Mouse (Mus musculus) adrenal gland, postnatal 25 days (tissue): Measurements from ENCODE around the gene Col8a1. TPM values are rescaled to one million over a fixed set of nuclear protein-coding genes. Genes with fewer than 3 reads are reported as not detected.

Experiments
- DNase-seq: peaks from one replicate; pipeline ENCODE4 v3.0.0; 2021; ENCODE audit warnings: mixed read lengths
- total RNA-seq: library from RNA; stranded (reverse); gene quantifications from 2 replicates; pipeline ENCODE4 v1.2.3, GENCODE M21; 2021

The Col8a1 gene
- total RNA-seq, 1 experiment from 2014 or later = 2.9 TPM

DNA sequence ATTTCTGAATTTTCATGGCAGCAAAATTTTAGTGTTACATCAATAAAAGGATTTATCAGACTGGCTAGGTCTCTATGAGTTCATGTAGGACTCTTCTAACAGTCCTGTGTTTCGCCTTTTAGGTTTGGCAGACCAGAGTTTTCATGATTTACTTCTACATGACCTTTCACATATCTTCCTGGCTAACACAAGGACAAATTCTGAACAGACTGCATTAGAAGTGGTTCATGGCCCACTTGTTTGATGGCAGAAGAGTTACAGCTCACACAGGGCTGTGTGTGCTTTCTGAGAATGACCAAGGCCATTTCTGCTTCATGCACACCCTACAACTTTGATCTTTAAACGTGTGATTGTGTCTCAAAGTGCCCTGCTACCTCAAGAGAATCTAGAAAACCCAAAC is 82.3 kb downstream of the Col8a1 start:
- DNase-seq = no peak

GRCm38 (mm10) chr16:57671637-57672036 is 82.9 kb downstream of the Col8a1 start:
- DNase-seq = no peak

GRCm38 (mm10) chr16:57669348-57669747 is 85.2 kb downstream of the Col8a1 start:
- DNase-seq = no peak

DNA sequence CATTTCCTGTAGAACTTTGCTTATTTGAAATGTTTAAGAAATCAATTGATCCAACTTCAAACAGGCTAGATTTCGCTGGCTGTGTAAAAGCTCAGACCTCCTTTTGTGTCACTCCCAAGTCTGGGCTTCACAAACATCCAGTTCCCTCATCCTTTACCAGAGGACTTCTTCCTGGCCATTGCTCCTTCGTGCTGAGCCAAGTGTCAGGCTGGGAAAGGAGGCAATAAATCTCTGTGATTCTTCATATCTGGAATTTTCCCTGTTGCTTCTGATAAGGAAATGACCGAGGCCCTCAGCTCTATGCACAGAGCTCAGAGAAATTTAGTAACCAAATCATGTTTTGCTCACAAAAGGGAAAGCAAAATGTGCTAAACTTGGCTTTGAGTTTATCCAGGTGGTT is 91.9 kb downstream of the Col8a1 start:
- DNase-seq = no peak

DNA sequence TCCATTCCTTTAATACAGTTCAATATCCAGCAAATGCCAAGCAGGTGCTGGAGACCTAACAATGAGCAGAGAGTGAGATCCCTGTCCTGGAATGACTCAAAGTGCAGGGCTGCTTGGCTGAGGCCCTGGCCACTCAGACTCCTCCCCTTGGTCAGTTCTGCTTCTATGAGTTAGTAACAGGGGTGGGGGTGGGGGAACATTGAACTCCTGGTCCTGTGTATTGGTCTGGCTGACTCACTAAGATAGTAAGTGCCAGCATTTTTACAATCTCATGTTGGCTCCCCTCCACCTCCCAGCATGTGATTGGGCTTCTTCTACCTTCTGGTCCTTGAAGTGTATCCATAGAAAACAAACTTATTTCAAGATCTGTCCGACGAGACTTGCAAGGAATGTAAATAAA is 104.6 kb downstream of the Col8a1 start:
- DNase-seq = peak; percentile 37

DNA sequence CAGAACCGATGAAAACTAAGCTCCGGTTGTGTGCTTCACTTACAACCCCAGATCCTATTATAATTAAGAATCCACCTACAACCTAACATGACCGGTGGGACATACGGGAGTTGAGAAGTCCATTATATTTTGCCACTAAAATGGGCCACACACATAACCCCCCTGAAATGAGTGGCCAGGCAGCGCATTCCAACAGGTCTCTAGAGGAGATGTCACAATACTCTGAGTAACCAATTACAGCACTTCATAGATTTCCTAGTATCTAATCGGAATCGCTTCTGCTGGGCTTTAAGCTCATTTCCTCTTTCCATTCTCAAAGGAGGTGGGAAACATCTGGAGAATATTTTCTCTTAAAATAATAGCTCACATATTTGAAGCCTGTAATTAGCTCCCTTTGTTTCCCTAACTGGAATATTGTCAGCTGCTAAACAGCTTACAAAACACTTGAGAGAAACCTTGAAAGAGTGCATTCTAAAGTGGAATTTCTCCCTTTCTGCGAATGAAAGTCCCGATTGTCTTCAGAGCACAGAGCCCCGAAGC is 113.1 kb downstream of the Col8a1 start:
- DNase-seq = no peak

GRCm38 (mm10) chr16:57634766-57635165 is 119.8 kb downstream of the Col8a1 start:
- no peak for DNase-seq

DNA sequence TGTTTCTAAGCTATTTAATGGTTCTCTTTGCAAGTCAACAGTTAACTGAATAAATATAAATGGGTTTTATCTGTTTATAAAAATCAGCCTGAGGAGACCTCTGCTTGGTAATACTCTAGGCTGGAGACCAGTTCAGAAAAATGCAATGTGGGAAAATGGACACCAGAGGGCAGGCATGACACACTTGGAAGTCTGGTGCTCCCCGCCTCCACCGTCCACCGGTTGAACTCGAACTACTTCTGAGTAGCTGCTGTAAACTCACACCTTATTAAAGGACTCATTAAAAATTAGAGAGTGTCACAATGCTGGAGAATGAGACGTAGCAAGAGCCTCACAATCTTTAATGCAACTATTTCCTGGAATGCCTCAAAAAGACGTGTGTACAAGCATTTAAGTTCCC is 120.3 kb downstream of the Col8a1 start:
- peak; percentile 67 for DNase-seq

DNA sequence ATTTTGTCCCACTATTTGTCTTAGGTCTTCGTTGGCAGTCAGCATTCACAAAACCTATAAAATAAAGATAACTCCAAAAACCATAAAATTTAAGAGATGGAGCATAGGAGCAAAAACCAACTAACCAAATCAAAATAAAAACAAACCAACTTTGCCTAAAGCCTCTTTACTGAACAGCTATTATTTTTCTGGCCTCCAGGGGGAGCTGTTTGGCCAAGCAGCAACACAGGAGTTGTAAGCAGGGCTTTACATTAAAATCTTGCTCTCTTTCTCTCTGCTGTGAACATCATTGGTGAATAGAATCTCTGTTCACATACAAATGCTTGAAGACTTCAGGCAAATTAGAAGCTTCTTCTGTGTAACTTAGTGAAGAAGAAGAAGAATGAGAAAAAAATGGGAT is 142.8 kb downstream of the Col8a1 start:
- DNase-seq = peak; percentile 19

DNA sequence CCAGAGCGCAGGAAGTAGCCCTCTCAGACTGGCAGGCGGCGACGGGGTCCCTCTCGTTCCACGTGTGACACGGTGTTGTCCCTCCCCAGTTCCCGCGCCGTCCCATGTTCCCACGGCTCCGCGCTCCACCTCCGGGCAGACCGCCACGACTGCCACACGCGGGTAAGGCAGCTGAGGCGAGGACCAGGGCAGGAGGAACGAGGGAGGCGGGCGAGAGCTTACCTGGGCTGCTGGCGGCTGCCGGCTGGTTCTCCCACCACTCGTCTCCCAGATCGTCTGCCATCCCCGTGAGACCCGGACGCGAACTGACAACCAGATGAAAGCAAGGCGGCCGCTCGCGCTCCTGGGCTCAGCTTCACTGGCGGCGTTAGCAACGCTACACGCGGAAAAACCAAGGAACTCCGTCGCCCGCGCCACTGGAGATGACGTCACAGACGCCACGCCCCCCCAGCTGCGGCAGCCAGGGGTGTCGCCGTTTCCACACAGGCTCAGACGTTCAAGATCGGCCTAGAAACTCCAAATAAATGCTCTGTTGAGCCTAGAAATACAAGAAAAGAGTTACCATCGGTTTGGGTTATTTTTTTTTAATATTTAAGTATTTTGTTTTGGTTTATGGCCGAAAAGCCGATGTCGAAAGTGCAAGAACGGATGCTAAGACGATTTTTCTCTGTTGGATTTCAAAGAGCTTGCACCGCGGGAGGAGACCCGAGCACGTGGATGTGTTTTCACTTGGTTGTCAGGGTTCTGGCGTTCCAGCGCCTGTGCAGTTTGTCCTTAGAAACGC is 147.9 kb downstream of the Col8a1 start, which contains the start of gene Cmss1:
Cmss1 (minus strand) TSS at position 421 of the 784 bp plus-strand sequence.
- peak; percentile 88 for DNase-seq

GRCm38 (mm10) chr16:57601031-57601430 is 153.5 kb downstream of the Col8a1 start:
- DNase-seq = no peak

DNA sequence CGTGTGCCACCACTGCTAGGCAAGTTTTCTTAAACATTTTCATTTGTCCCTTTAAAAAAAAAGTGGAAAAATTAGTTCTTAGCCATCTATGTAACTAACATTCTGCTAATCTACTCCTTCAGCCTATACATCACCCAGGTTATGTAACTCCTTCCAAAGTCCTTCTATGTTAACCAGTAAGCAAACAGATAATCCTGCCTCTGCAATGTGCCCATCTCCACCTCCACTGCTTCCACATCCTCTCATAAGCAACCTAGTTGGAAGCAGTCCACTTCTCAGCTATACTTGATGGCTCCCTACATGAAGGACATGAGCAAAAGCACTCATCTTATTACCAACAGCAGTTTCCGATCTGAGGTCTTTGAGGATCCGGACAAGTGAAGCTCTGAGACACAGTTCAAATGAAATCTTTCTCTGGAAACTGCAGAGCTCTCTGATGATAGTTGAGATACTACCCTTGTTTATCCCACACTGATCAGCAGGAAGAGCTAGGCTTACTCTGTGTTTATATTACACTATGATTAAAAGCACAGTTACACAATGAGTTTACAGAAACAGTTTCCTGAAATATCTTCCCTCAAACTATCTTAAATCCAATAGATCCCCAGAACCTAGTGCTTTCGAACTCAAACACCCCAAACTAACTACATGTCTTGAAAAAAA is 157.1 kb downstream of the Col8a1 start:
- DNase-seq = no peak

DNA sequence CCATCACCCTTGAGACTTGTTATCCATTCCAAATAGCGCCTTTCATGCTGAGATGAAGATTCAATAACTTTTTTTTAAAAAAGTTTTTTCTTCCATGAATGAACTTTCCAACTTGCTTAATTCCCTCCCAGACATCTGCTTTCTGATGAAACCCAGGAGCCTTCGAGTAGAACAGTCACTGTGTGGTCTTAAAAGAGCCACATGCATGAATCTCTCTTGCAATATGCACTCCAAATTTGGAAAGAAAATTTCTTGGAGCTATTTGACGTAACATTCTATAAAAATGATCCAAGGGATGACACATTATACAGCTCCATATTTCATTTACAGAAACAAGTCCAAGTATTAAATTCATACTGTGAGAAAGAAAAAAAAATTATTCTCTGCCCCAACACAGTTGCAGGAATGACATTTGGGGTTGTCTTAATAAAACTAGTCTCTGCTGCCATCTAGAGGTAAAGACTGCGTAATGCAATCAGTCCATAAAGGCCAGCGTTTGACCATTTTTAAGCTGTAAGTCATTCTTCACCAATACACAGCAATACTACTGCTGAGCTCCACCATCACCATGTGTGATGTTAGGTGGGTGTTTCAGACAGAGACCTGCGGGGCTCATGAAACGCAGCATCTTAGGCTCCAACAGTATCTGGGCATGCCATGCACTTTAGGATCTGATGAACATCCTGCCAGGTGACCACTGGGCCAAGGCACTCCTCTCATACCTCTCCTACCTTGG is 160.9 kb downstream of the Col8a1 start:
- DNase-seq = no peak

- DNase-seq = no peak
These were observed 169.3 kb downstream of the Col8a1 start for GRCm38 (mm10) chr16:57585201-57585600.

DNA sequence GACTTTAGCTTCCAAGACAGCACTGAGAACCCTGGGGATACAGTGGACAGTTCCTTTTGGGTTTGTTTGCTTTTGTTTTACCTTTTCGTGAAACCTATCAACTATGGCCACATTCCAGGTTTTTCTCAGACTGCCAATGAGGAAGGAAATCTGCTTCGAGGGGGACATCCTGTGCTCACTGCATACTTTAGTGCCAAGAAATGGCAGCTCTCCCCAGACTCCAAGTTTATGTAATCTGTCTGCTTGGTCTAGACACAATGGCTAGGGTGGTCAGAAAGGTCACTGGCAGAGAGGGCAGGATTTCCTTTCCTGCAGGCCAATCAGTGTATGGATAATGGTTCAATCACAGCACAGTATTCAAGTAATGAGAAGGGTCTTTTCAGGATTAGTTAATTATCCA is 172.5 kb downstream of the Col8a1 start:
- no peak for DNase-seq

GRCm38 (mm10) chr16:57580041-57580440 is 174.5 kb downstream of the Col8a1 start:
- no peak for DNase-seq

GRCm38 (mm10) chr16:57577519-57577918 is 177.0 kb downstream of the Col8a1 start:
- DNase-seq = no peak

DNA sequence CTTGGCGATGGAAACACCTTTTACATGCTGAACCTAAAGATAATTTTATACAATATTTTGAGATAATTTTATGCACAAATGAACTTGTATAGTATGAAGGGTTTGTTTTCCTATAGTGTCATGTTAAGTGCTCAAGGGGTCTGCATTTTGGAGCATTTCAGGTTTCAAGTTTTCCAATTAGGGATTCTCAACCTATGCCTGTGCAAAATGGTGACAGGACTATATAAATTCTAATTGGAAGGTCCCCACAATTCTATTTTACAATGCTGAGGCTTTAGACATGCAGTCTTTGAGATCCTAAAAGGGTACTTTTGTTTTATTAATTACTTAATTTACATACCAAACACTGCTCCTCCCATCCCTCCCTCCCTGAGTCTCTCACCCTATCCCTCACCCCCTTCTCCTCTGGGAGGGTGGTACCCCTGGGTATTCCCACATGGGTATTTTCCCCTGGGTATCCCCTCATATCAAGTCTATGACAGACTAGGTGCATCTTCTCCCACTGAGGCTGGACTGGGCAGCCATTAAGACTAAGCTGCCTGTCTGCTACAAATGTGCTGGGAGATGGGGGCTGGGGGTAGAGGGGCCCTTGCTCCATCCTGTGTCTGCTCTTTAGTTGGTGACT is 178.7 kb downstream of the Col8a1 start:
- no peak for DNase-seq
